Mouse (Mus musculus) left cerebral cortex, postnatal 25 days (tissue): Measurements from ENCODE around the gene Iqce. TPM values are rescaled to one million over a fixed set of nuclear protein-coding genes. Genes with fewer than 3 reads are reported as not detected.

Experiments used
- DNase-seq, 2 experiments: peaks; one replicate each; pipeline ENCODE4 v3.0.0; 2022; ENCODE audit warnings: low spot score in 2 of 2, mixed read lengths in 1 of 2
- intact Hi-C: fragments of 180-260 bp; cut with DNase I; formaldehyde crosslinking; loops from one replicate; pipeline ENCODE4 v1.15.1; 2025
- total RNA-seq, 2 experiments: library from RNA; stranded (reverse); gene quantifications; 2 replicates each; pipeline ENCODE4 v1.2.3; 2021

Iqce gene
- total RNA-seq = 10 to 100 TPM; 43.4 to 50.4 TPM

GRCm38 (mm10) chr5:140702103-140702513, at the start of gene Iqce:
Gene Iqce (minus strand): TSS chr5:140702378.
- intact Hi-C loops = no loop called here
- DNase-seq = peak; percentile 95 to 97

- DNase-seq = peak in 1 of 2 experiments; percentile 31
- intact Hi-C loops = loop anchor here (5.0 kb wide), 1 partner anchor 76 kb away; no protein-coding TSS in a partner anchor
Observed at GRCm38 (mm10) chr5:140750925-140751324, 48.7 kb upstream of the Iqce start.

DNA sequence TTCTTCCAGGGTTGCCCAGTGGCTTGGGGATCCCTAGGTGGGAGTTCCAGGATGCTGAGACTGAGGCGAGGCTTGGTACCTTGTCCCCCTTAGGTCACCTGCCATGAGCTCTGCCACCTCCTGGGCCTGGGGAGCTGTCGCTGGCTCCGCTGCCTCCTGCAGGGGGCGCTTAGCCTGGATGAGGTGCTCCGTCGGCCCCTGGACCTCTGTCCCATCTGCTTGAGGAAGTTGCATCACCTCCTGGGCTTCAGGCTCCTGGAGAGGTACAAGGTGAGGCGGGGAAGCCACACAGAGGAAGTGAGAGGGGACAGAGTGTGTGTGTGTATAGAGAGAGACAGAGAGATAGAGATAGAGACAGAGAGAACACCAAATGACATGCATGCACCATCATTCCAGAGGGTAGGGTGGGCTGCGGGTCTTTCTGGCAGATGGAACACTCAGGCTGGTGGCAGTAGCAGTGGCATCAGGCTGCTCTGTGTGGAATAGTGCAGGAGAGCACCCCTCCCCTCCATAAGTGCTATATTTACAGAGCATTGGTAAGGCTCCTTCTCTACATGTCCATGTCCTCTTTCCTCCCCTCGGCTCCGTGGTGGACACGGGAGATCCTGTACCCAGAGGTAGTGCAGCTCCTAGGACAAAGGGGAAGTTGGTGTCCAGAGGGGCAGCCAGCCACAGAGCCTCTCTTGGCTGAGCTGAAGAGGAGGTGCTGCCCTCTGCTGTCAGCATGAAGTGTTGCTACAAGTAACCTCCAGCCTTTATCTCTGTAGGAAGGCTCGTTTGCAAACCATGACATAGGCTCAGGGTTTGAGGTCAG, 47.1 kb upstream of the Iqce start:
- DNase-seq = peak; percentile 74 to 76
- intact Hi-C loops = loop anchor here (2.0 kb wide), 1 partner anchor 208 kb away; no protein-coding TSS in a partner anchor

GRCm38 (mm10) chr5:140748425-140748824, 46.2 kb upstream of the Iqce start:
- DNase-seq = peak in 1 of 2 experiments; percentile 20
- intact Hi-C loops = loop anchor here (2.0 kb wide), 1 partner anchor 208 kb away; no protein-coding TSS in a partner anchor

- DNase-seq = no peak
- intact Hi-C loops = no loop called here
Observed at GRCm38 (mm10) chr5:140743706-140744131, 41.5 kb upstream of the Iqce start.

GRCm38 (mm10) chr5:140741877-140742276, 39.7 kb upstream of the Iqce start:
- DNase-seq = no peak
- intact Hi-C loops = no loop called here

- DNase-seq = no peak
- intact Hi-C loops = no loop called here
Observed at GRCm38 (mm10) chr5:140741040-140741439, 38.9 kb upstream of the Iqce start.

DNA sequence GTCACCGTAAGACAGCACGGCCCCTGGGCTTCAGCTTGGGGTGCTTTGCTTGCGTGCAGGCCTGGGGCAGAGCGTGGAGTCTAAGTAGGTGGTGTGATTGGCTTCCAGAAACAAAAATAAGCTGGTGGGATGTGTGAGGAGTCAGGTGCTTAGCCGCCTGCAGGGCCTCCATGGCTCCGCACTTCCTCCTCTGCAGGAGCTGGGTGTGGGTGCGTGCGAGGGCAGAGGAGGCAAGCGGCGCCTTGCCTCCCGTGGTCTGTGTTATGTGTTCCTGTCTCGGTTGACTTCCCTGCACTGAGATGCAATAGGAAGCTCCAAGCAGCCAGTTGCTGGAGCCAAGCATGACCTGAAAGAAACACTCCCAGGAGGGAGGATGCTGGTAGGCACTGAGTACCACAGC, 37.6 kb upstream of the Iqce start:
- intact Hi-C loops = no loop called here
- peak; percentile 59 to 64 for DNase-seq

DNA sequence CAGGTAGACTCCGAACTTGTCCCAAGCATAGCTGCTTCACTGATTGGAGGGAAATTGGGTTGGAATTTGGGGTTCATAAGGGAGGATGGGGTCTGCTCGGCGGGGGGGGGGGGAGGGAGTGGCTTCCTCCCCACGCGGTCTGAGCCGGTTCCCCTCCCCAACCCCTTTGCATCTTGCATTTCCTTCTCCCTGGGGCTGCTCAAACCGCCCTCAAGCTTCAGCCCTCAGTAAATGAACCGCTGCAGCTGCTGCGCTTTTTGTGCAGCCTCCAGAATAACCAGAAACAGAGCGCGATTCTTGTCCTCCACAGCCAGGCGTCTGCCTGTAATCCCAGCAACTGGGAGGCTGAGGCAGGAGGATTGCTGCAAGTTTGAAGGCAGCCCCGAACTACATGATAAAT, 34.0 kb upstream of the Iqce start:
- intact Hi-C loops = no loop called here
- no peak for DNase-seq

- DNase-seq = peak in 1 of 2 experiments; percentile 50
- intact Hi-C loops = no loop called here
Observed at GRCm38 (mm10) chr5:140735297-140735696, 33.1 kb upstream of the Iqce start.

DNA sequence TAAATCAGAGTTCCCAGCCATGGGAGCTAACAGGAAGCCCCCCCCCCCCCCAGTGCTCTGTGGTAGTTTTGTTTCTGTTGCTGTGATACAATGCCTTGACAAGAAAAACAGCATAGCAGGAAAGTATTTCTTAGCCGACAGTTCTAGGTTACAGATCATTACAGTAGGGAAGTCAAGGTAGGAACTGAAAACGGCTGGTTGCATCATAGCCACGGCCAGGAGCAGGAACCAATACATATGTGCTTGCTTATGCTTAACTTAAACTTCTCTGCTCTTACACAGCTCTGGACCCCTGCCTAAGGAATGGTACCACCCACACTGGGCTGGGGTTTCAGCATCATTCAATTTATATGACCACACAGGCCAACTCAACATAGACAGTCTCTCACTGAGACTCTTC, 31.2 kb upstream of the Iqce start:
- DNase-seq = no peak
- intact Hi-C loops = no loop called here

GRCm38 (mm10) chr5:140732195-140732594, 30.0 kb upstream of the Iqce start:
- no peak for DNase-seq
- intact Hi-C loops = no loop called here

GRCm38 (mm10) chr5:140731040-140731797, 29.0 kb upstream of the Iqce start:
- DNase-seq = no peak
- intact Hi-C loops = no loop called here

GRCm38 (mm10) chr5:140726946-140727740, 25.0 kb upstream of the Iqce start:
- intact Hi-C loops = no loop called here
- DNase-seq = no peak

GRCm38 (mm10) chr5:140726062-140726839, 24.1 kb upstream of the Iqce start:
- DNase-seq = peak; percentile 60 to 66
- intact Hi-C loops = no loop called here

GRCm38 (mm10) chr5:140723822-140724221, 21.6 kb upstream of the Iqce start, which contains the start of gene Amz1:
Gene Amz1 (plus strand): TSS chr5:140724127.
- DNase-seq = peak; percentile 77 to 83
- intact Hi-C loops = no loop called here

DNA sequence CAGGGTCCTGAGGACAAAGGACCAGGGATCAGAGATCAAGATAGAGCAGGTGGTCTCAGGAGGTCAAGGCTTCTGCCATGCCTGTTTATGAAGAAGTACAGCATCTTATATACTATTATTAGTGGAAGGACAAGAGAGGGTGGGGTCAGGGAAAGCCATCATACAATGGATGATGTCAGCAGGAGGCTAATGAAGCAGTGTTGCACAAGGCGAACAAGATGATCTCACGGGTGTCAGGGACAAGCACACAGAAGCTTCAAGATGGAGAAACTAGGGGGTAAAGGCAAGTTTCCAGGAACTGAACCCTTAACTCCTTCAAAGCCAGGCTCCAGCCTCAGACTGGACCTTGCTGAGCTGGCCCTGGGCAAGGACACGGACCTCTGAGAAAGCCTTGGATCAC, 19.9 kb upstream of the Iqce start:
- DNase-seq = no peak
- intact Hi-C loops = no loop called here

DNA sequence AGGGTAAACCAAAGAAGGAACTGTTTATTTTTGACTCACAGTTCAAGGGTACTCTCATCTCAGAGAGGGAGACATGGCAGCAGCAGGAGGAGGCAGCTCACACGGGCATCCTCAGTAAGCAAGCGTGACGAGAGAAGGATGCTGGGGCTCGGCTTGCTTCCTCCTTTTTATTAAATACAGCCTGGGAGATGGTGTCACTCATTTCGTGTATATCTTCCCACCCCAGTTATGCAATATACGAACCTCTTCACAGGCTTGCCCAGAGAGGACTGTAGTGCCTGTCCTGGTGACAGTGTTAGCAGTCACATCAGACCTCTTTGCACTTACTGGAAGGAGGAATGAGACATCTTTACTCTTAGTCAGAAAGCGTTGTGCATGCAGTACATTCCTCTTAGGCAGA, 18.6 kb upstream of the Iqce start:
- no peak for DNase-seq
- intact Hi-C loops = no loop called here

- DNase-seq = peak in 1 of 2 experiments; percentile 39
- intact Hi-C loops = no loop called here
Observed at GRCm38 (mm10) chr5:140711040-140711439, 8.9 kb upstream of the Iqce start.
